Mouse (Mus musculus): ENCODE data around the gene Hdac10. TPM values are rescaled to one million over a fixed set of nuclear protein-coding genes. Genes with fewer than 3 reads are reported as not detected.
A peak's percentile ranks its signal among the peaks of the same experiment; 100 is the strongest.

Gene Hdac10
- polyA plus RNA-seq, 1 experiment from 2014 or later: 14.8 TPM

DNA sequence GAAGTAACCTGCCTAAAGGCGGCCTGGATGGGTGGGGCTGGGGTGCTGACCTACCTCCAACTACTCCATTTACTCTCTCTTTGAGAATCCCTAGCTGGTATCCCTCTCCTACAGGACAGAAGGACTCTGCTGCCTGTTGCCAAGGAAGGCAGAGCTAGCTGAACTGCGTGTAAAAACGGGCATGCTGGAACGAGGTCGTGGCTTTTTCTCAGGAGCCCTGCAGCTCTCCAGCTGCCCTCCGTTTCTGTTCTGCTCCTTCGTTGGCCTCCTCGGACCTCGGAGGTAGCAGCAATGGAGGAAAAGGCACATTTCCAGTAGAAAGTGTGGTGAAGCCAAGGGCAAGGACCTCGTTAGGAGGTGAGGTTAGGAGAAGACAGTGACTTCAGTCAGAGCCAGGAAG, 40.4 kb upstream of the Hdac10 start:
- Histone ChIP-seq H3K27ac (ENCODE audit: low read length) (peak overlapping the region; percentile 90), H3K4me1 (ENCODE audit: insufficient read depth, low read depth, low read length) (peaks cover 25% of the 10 kb centered on the region), H3K9ac (replicated peaks; ENCODE audit: low read depth) (peak overlapping the region; percentile 44; the same call in 1 of the 2 replicates), H3K36me3 (ENCODE audit: insufficient read depth, low read length) (peaks cover 33% of the 10 kb centered on the region), H3K4me2 (replicated peaks; ENCODE audit: low read depth, low read length) (peak overlapping the region; percentile 40), H3K9me3 (ENCODE audit: low read length) (no peaks in the 10 kb centered on the region), H3K4me3 (ENCODE audit: low read depth, low read length) (peak overlapping the region; percentile 8; the same call in 1 of the 2 replicates), H3K27me3 (replicated peaks; ENCODE audit: insufficient read depth, low read length) (no peaks in the 10 kb centered on the region)
- no peak for ATAC-seq
- 30% methylated on average over 10 of the region's 10 CpGs for WGBS
- no peak for DNase-seq (ENCODE audit: low spot score)
- TF ChIP-seq CTCF (IDR thresholded peaks at IDR 0.05): no peak
- TF ChIP-seq EP300 (IDR thresholded peaks at IDR 0.05): no peak

- Histone ChIP-seq H3K9ac (replicated peaks; ENCODE audit: low read depth) (no peak overlapping the region), H3K27me3 (replicated peaks; ENCODE audit: insufficient read depth, low read length) (no peaks in the 10 kb centered on the region), H3K4me3 (ENCODE audit: low read depth, low read length) (no peak overlapping the region), H3K4me2 (replicated peaks; ENCODE audit: low read depth, low read length) (no peak overlapping the region), H3K4me1 (ENCODE audit: insufficient read depth, low read depth, low read length) (peaks cover 14% of the 10 kb centered on the region), H3K27ac (ENCODE audit: low read length) (no peak overlapping the region), H3K9me3 (ENCODE audit: low read length) (no peaks in the 10 kb centered on the region), H3K36me3 (ENCODE audit: insufficient read depth, low read length) (peaks cover 47% of the 10 kb centered on the region)
- TF ChIP-seq CTCF (IDR thresholded peaks at IDR 0.05) (no peak), EP300 (IDR thresholded peaks at IDR 0.05) (no peak)
- DNase-seq (ENCODE audit: low spot score): no peak
- no peak for ATAC-seq
- WGBS: 84% methylated on average over 12 of the region's 12 CpGs
Observed at GRCm38 (mm10) chr15:89165478-89165877, 37.0 kb upstream of the Hdac10 start.

DNA sequence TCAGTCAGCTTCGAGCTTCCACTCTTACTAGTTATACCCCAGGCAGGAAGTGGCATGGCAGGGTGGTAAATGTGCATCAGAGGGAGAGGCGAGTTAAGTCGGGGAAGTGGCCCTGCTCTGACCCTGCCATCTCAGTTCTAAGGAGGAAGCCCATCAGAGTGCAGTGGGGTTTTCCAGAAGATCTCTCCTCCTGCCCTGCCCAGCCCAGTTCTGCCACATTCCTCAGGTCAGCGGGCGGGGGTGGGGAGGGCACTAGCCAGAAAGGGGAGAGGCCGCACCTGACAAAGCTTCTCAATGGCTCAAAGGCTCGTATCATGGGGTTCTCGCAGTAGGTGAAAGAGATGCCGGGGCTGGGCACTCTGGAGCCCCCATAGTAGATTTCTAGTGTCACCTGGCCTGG, 32.9 kb upstream of the Hdac10 start:
- Histone ChIP-seq H3K36me3 (ENCODE audit: insufficient read depth, low read length) (peaks cover 55% of the 10 kb centered on the region), H3K4me1 (ENCODE audit: insufficient read depth, low read depth, low read length) (peaks cover 5% of the 10 kb centered on the region; the same call in 1 of the 2 replicates), H3K9me3 (ENCODE audit: low read length) (no peaks in the 10 kb centered on the region), H3K9ac (replicated peaks; ENCODE audit: low read depth) (no peak overlapping the region), H3K27me3 (replicated peaks; ENCODE audit: insufficient read depth, low read length) (no peaks in the 10 kb centered on the region), H3K4me3 (ENCODE audit: low read depth, low read length) (no peak overlapping the region), H3K4me2 (replicated peaks; ENCODE audit: low read depth, low read length) (no peak overlapping the region), H3K27ac (ENCODE audit: low read length) (peak overlapping the region; percentile 59)
- peak; percentile 81 for DNase-seq (ENCODE audit: low spot score)
- TF ChIP-seq CTCF (IDR thresholded peaks at IDR 0.05) (no peak), EP300 (IDR thresholded peaks at IDR 0.05) (peak; percentile 77)
- peak; percentile 83 for ATAC-seq
- 48% methylated on average over 7 of the region's 9 CpGs for WGBS

DNA sequence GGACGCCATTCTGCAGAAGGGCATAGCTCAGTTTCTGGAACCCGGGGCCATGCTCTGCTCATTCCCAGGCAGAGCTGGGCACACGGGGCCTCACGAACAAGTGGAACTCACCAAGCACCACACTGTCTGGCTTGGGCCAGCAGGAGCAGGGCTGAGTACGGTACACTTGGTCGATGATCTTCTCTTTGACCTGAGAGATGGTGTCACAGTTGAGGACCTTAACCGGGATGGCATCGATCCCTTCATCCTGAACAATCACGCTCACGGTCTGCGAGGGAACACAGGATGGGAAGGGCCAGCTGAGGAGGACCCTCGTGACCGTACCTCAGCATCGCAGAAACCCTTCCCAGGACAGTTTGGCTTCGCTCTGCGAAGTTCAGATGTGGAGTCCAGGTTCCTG, 30.0 kb upstream of the Hdac10 start:
- ATAC-seq: no peak
- no peak for DNase-seq (ENCODE audit: low spot score)
- H3K4me1 ChIP-seq (ENCODE audit: insufficient read depth, low read depth, low read length): peaks cover 5% of the 10 kb centered on the region; the same call in 1 of the 2 replicates
- H3K4me2 ChIP-seq (replicated peaks; ENCODE audit: low read depth, low read length): no peak overlapping the region
- no peak overlapping the region for H3K4me3 ChIP-seq (ENCODE audit: low read depth, low read length)
- no peak for TF ChIP-seq EP300 (IDR thresholded peaks at IDR 0.05)
- no peak for TF ChIP-seq CTCF (IDR thresholded peaks at IDR 0.05)
- H3K27ac ChIP-seq (ENCODE audit: low read length): no peak overlapping the region
- no peaks in the 10 kb centered on the region for H3K9me3 ChIP-seq (ENCODE audit: low read length)
- no peaks in the 10 kb centered on the region for H3K27me3 ChIP-seq (replicated peaks; ENCODE audit: insufficient read depth, low read length)
- no peak overlapping the region for H3K9ac ChIP-seq (replicated peaks; ENCODE audit: low read depth)
- WGBS: 95% methylated on average over 16 of the region's 16 CpGs
- H3K36me3 ChIP-seq (ENCODE audit: insufficient read depth, low read length): peaks cover 45% of the 10 kb centered on the region

- no peak overlapping the region for H3K4me3 ChIP-seq (ENCODE audit: low read depth, low read length)
- TF ChIP-seq EP300 (IDR thresholded peaks at IDR 0.05) (no peak), CTCF (IDR thresholded peaks at IDR 0.05) (peak; percentile 84)
- ATAC-seq (peak; percentile 37), DNase-seq (ENCODE audit: low spot score) (peak; percentile 77)
- H3K4me2 ChIP-seq (replicated peaks; ENCODE audit: low read depth, low read length): no peak overlapping the region
- H3K9ac ChIP-seq (replicated peaks; ENCODE audit: low read depth): no peak overlapping the region
- H3K9me3 ChIP-seq (ENCODE audit: low read length): no peaks in the 10 kb centered on the region
- H3K27ac ChIP-seq (ENCODE audit: low read length): no peak overlapping the region
- peaks cover 44% of the 10 kb centered on the region for H3K36me3 ChIP-seq (ENCODE audit: insufficient read depth, low read length)
- peaks cover 5% of the 10 kb centered on the region; the same call in 1 of the 2 replicates for H3K4me1 ChIP-seq (ENCODE audit: insufficient read depth, low read depth, low read length)
- 41% methylated on average over 7 of the region's 7 CpGs for WGBS
- no peaks in the 10 kb centered on the region for H3K27me3 ChIP-seq (replicated peaks; ENCODE audit: insufficient read depth, low read length)
Observed at GRCm38 (mm10) chr15:89157954-89158353, 29.5 kb upstream of the Hdac10 start.

DNA sequence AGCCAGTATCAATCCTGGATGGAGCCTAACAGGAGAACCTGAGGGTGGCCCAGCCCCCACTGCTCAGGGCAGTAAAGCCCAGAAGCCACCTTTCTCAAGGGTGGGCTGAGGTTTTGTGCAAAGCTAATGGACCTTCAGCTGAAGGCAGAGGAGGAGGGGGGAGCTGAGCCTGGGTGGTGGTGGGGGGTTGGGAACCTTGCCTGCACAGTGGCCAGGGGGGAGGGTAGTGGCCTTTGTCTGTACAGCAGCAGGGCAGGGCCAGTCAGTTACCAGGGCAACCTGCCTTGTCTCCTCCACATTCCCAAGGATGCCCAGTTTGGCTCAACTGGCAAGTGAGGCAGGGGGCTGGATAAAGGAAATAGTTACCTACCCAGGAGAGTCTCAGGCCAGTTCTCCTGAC, 23.8 kb upstream of the Hdac10 start:
- DNase-seq (ENCODE audit: low spot score): no peak
- Histone ChIP-seq H3K9me3 (ENCODE audit: low read length) (no peaks in the 10 kb centered on the region), H3K4me2 (replicated peaks; ENCODE audit: low read depth, low read length) (no peak overlapping the region), H3K4me3 (ENCODE audit: low read depth, low read length) (no peak overlapping the region), H3K27me3 (replicated peaks; ENCODE audit: insufficient read depth, low read length) (peaks cover 5% of the 10 kb centered on the region; the same call in 1 of the 2 replicates), H3K27ac (ENCODE audit: low read length) (no peak overlapping the region), H3K36me3 (ENCODE audit: insufficient read depth, low read length) (peaks cover 24% of the 10 kb centered on the region), H3K9ac (replicated peaks; ENCODE audit: low read depth) (no peak overlapping the region), H3K4me1 (ENCODE audit: insufficient read depth, low read depth, low read length) (peaks cover 8% of the 10 kb centered on the region)
- TF ChIP-seq CTCF (IDR thresholded peaks at IDR 0.05): no peak
- TF ChIP-seq EP300 (IDR thresholded peaks at IDR 0.05): no peak
- ATAC-seq: no peak

GRCm38 (mm10) chr15:89150041-89150390, 21.5 kb upstream of the Hdac10 start:
- H3K4me1 ChIP-seq (ENCODE audit: insufficient read depth, low read depth, low read length): peaks cover 13% of the 10 kb centered on the region
- ATAC-seq (peak; percentile 20; the same call in 1 of the 2 replicates), DNase-seq (ENCODE audit: low spot score) (peak; percentile 44)
- H3K27me3 ChIP-seq (replicated peaks; ENCODE audit: insufficient read depth, low read length): peaks cover 14% of the 10 kb centered on the region
- H3K4me2 ChIP-seq (replicated peaks; ENCODE audit: low read depth, low read length): peak overlapping the region; percentile 91
- H3K9ac ChIP-seq (replicated peaks; ENCODE audit: low read depth): no peak overlapping the region
- no peak overlapping the region for H3K27ac ChIP-seq (ENCODE audit: low read length)
- TF ChIP-seq CTCF (IDR thresholded peaks at IDR 0.05): peak; percentile 15
- TF ChIP-seq EP300 (IDR thresholded peaks at IDR 0.05): no peak
- whole genome bisulfite sequencing: 5% methylated on average over 13 of the region's 13 CpGs
- H3K4me3 ChIP-seq (ENCODE audit: low read depth, low read length): peak overlapping the region; percentile 67
- peaks cover 7% of the 10 kb centered on the region; the same call in 1 of the 2 replicates for H3K36me3 ChIP-seq (ENCODE audit: insufficient read depth, low read length)
- H3K9me3 ChIP-seq (ENCODE audit: low read length): no peaks in the 10 kb centered on the region

Data from lung, postnatal 0 days (tissue).